ENCODE assay signal across 8 mouse cellular contexts in the genomic region with DNA sequence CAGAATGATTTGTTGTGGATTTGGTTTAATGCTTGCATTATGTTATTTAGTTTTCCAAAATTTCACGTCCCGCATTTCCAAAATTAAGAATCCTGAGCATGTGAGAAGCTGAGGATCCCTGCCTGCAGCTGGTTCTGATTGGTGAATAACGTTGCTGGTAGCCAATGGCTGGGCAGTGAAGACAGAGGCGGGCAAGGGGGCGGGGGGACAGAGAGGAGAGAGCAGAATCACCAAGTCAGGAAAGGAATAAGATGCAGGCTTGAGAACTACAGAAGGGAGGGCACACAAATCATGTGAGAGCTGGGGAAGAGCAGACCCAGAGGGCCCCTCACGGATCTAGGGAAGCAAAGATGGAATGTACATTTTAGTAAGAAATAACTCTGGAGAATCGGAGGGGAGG.
DNase-seq lines count a peak whose midpoint lies in the region; ATAC-seq lines count a peak whose summit lies in the region.

No protein-coding gene starts in this region.

- H3K9me3 ChIP-seq in heart, embryonic 10.5 days: no peaks in the 10 kb centered on the region
- H3K9me3 ChIP-seq in midbrain, embryonic 13.5 days: no peaks in the 10 kb centered on the region

- H3K4me3 ChIP-seq in heart, embryonic 10.5 days: peak overlapping the region; percentile 27
- H3K4me3 ChIP-seq in midbrain, embryonic 13.5 days (replicated peaks): peak overlapping the region; percentile 5; the same call in 1 of the 2 replicates

- 0 out of 2 replicates have a peak, but pooled peaks cover 17% of the 10 kb centered on the region for H3K27me3 ChIP-seq in heart, embryonic 10.5 days (ENCODE audit: insufficient read depth, poor library complexity, severe bottlenecking)
- no peaks in the 10 kb centered on the region for H3K27me3 ChIP-seq in midbrain, embryonic 13.5 days

- no peak overlapping the region for H3K9ac ChIP-seq in midbrain, embryonic 13.5 days (replicated peaks)

- intact Hi-C loops in gastrocnemius, postnatal 14 days (cut with DNase I; ENCODE audit: low total_unique reads): no loop called here

- DNase-seq in heart, embryonic 10.5 days (ENCODE audit: low spot score): no peak
- DNase-seq in heart, adult 9 months (ENCODE audit: low spot score in 2 of 2): no peak
- peak; percentile 82 for DNase-seq in brain, adult 2 months (ENCODE audit: low read depth, low spot score)
- peak; percentile 26 for DNase-seq in forelimb bud, embryonic 11.5 days (ENCODE audit: low read depth, low spot score)
- no peak for DNase-seq in thymus, postnatal 36 days
- DNase-seq in gastrocnemius, postnatal 14 days: no peak
- no peak for DNase-seq in cerebellum, adult 8-10 months

- no peak overlapping the region for H3K27ac ChIP-seq in heart, embryonic 10.5 days
- no peak overlapping the region for H3K27ac ChIP-seq in midbrain, embryonic 13.5 days

- H3K4me2 ChIP-seq in midbrain, embryonic 13.5 days (replicated peaks): peak overlapping the region; percentile 46

- H3K4me1 ChIP-seq in heart, embryonic 10.5 days: peaks cover 14% of the 10 kb centered on the region
- peaks cover 18% of the 10 kb centered on the region for H3K4me1 ChIP-seq in midbrain, embryonic 13.5 days (replicated peaks)

- WGBS in heart, embryonic 10.5 days: 23% methylated on average over 7 of the region's 7 CpGs
- WGBS in midbrain, embryonic 13.5 days: 18% methylated on average over 7 of the region's 7 CpGs

- peak; percentile 80 for ATAC-seq in midbrain, embryonic 13.5 days

- no peaks in the 10 kb centered on the region for H3K36me3 ChIP-seq in heart, embryonic 10.5 days
- H3K36me3 ChIP-seq in midbrain, embryonic 13.5 days: no peaks in the 10 kb centered on the region

Comparison
In these comparisons a context has a peak if more than half of its experiments do, and no peak if none do; other contexts are left out.
1. DNase-seq: peak in brain, adult 2 months (single experiment) and forelimb bud, embryonic 11.5 days (single experiment); none in heart, embryonic 10.5 days (single experiment), heart, adult 9 months (0 of 2), thymus, postnatal 36 days (0 of 2), gastrocnemius, postnatal 14 days (single experiment) and cerebellum, adult 8-10 months (single experiment).